Mouse (Mus musculus): ENCODE measurements around the gene Ndufa13.

Gene Ndufa13

DNA sequence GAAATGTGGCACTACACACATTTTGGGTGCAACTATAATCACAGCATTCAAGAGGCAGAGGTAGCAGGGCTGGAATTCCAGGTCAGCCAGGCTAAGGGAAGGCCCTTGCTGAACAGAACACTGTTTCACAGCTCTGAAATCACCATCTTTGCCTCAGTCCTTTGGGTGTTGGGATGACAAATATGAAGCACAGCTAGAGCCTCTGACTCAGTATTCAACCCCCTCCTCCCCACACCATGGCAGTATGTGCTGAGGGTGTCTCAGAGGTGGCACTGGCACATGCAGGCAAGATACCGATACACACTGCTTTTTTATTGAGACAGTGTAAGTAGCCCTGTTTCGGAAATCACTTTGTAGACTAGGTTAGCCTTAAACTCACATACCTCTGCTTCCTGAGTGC is 3.9 kb upstream of the Ndufa13 start:
- no peak for DNase-seq

DNA sequence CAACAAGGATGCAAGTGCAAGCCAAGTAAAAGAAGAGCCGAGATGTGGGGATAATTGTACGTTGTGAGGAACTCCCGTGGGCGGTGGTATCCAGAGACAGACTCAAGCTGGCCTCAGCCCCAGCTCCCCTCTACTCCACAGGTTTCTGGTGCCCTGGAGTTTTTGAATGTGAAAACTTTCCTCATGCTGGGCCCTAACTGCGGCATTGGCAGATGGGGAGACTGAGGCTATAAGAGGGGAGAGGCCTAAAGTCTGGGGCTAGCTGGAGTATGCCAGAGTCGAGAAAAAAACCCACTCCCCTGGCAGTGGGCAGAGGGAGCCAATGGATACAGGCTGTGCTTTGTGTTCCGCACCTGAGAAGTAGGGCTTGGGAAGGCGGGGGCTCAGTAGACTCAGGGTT is 1.7 kb upstream of the Ndufa13 start:
- no peak for DNase-seq

- DNase-seq: peak; percentile 99
Observed at GRCm38 (mm10) chr8:69903063-69903542, 745 bp upstream of the Ndufa13 start.

- DNase-seq: peak; percentile 94
Observed at GRCm38 (mm10) chr8:69901484-69902162, 735 bp downstream of the Ndufa13 start.

GRCm38 (mm10) chr8:69900895-69901451 is 1.4 kb downstream of the Ndufa13 start:
- DNase-seq: no peak

DNA sequence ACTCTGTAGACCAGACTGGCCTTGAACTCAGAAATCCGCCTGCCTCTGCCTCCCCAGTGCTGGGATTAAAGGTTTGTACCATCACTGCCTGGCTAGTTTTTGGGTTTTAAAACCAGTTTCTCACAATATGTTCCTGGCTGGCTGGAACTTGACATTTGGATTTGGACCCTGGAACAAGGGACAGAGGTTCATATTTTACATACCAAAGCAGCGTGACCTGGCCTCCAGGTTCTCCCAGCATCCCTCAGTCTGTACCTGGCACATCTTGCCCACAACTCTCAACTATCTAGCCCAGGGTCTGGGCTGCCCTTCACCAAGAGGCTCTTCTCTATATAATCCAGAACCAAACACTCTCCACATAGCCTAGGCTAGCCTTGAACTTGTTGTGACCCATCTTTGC is 2.5 kb downstream of the Ndufa13 start:
- DNase-seq: no peak

- DNase-seq: no peak
Observed at GRCm38 (mm10) chr8:69897857-69898256, 4.5 kb downstream of the Ndufa13 start.

- no peak for DNase-seq
Observed at GRCm38 (mm10) chr8:69895772-69896451, 6.4 kb downstream of the Ndufa13 start.

- DNase-seq: no peak
Observed at GRCm38 (mm10) chr8:69894836-69895332, 7.5 kb downstream of the Ndufa13 start.

GRCm38 (mm10) chr8:69893863-69894262 is 8.5 kb downstream of the Ndufa13 start:
- DNase-seq: peak; percentile 74

- DNase-seq: peak; percentile 70
Observed at GRCm38 (mm10) chr8:69890813-69891241, 11.5 kb downstream of the Ndufa13 start.

- no peak for DNase-seq
Observed at GRCm38 (mm10) chr8:69888902-69889301, 13.5 kb downstream of the Ndufa13 start.

DNA sequence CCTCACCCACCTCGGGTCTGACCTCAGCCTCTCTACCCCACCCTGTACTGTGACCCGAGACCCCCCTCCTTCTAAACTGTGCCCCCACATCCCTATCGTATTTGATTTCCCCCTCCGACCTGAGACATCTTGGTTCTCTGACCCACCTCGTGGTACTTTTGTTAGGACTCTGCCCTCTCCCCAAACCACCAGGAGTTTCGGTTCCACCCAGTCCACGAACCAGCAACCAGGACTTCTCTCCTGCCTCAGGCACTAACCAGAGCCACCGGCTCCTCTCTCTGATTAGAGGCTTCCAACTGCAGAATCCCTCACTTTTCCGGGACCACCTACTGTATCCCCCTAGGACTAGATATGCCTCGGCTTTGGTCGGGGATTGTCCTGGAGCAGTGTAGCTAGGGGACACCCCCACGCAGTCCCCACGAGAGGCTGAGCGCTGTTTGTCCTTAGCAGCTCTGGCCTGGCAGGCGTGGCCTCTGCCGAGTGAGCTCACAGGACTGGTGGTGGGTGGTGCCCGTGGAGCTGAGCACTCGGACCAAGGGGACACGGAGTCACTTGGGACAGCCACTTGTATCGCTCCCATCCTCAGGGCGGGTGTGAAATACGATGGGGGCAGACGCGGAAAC is 14.0 kb downstream of the Ndufa13 start:
- DNase-seq: no peak

GRCm38 (mm10) chr8:69887289-69888243 is 14.8 kb downstream of the Ndufa13 start, which contains the start of gene Cilp2:
Gene Cilp2, minus strand, starts transcription at chr8:69887687.
- no peak for DNase-seq

GRCm38 (mm10) chr8:69884141-69884540 is 18.2 kb downstream of the Ndufa13 start:
- no peak for DNase-seq

DNA sequence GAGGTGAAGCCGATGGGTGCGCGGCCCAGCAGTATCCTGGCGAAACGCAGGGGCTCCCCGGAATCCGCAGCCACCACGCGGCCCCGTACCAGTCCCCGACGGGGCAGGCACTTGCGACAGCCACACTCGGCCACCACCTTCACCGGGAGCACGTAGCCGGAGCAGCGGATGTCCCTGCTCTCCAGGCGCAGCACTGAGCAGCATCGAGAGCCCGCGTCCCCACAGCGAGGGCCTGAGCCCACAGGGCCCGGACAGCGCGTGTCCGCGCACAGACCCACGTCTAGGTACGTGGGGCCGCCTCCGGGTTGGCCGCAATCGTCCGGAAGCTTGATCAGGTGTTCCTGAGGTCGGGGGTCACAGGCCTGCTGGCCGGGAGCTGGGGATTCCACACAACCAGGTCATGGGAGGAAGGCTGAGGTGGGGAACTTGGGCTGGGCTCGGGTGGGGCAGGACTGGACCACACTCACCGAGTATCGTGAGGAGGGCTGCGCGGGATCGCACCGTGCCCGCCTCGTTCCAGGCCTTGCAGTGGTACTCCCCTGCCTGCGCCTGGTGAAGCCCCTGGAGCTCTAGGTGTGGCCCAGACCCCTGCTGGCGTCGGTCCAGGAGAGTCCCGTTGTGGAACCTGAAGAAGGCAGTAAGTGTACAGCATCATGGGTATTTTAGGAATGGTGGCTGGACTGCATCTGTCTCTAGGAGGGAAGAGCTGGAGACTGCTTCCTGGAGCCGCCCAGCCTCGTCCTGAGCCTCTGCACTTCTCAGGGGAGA is 19.3 kb downstream of the Ndufa13 start:
- DNase-seq: no peak

GRCm38 (mm10) chr8:69882021-69882756 is 20.2 kb downstream of the Ndufa13 start:
- DNase-seq: peak; percentile 75

DNA sequence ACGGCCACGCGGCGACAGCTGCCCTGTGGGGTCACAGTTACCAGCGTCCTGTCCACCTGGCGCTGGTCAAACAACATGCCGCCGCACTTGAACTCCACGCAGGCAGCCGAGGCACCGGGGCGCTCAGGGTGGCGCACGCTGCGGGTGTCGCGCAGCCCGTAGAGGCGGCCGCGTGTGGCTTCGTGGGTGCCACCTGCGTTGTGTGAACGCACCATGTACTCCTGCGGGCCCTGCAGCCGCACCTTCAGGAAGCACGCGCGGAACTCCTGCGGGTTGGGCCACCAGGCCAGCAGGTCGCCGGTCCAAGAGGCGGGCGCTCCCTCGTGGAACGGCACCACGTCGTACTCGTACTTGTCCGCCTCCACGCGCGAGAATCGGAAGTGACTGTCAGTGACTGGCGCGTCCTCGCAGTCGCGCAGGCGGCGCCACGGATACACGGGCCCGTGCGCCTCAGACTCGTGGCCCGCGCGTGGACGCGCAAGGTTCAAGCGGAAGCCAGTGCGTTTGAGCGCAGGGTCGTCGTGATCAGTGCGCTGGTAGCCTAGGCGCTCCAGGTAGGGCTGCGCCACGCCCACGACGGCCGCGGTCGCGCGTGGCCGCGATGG is 21.0 kb downstream of the Ndufa13 start:
- DNase-seq: no peak

- DNase-seq: no peak
Observed at GRCm38 (mm10) chr8:69880841-69881240, 21.5 kb downstream of the Ndufa13 start.

- no peak for DNase-seq
Observed at GRCm38 (mm10) chr8:69879678-69880077, 22.7 kb downstream of the Ndufa13 start.
